Mouse (Mus musculus) central nervous system, embryonic 11.5 days (tissue): ENCODE results near the gene Spa17. TPM values are rescaled to one million over a fixed set of nuclear protein-coding genes. Genes with fewer than 3 reads are reported as not detected.

Experiments used
- polyA plus RNA-seq: library from polyadenylated mRNA; depleted of rRNA; stranded (reverse); fragments of >200 nt; gene quantifications from 2 replicates; pipeline ENCODE4 v1.2.3, GENCODE M21; 2012; rRNA removed

Gene Spa17
- polyA plus RNA-seq, result 9.5 and 32.0 TPM in 2 replicates

DNA sequence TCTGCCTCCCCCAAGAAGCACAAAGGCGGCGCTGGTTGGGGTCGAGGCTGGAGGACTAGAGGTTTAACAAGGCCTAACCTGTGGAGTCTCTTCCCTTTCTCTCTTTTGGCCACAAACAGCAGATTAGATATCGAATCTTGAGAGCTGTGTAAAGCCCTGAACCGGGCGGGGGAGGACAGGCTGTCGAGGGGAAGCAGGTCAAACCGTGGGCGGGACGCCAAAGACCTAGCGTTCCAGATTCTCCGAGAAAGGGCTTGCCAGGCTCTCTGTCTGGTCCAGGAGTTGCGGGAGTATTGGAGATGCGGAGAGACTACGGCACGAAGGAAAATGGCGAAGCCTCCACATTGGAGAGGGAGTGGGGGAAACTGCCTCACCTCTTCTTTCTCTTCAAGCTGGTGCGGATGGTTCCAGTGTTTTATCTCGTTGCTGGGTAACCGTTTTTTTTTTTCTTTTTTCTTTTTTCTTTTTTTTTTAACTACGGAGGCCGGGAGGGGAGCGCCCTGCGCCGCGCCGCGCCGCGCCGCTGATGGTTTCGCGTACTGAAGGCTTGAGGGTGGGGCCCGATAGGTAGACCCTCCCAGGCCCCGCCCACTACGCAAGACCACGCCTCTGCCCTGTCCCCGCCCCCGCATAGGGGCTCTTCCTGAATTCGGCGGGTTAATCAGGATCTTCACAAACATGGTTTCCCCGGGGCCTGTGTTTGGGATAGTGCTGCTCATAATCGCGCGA lies at the start of gene Spa17:
Spa17 (minus strand) TSS at position 541 of the 729 bp plus-strand sequence.

DNA sequence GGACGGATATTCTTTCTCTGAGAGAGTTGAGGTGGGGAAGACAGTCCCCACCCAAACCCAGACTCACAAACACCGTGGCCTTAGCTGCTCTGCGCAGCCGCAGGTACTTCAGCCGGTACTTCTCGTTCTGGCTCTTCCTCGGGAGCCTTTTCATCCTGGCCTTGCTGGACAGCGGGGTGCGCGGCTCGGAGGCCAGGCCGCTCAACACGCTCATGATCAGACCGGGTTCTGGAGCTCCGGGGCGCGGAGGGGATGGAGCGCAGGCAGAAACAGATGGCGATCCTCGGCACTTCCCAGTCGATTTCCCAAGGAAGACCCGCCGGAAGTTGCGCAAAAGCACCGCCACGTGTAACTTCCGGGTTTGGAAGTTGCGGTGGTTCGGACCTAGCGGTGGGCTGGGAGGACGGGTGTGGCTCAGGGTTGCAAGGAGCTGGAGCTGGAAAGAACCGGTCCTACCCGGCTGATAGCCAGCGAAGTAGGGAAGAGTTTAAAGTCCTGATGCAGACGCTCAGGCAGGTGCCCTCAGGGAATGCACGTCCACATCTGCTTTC lies 43.5 kb upstream of the Spa17 start, which contains the start of gene Tbrg1:
Tbrg1 (minus strand) TSS at position 382 of the 551 bp plus-strand sequence.

DNA sequence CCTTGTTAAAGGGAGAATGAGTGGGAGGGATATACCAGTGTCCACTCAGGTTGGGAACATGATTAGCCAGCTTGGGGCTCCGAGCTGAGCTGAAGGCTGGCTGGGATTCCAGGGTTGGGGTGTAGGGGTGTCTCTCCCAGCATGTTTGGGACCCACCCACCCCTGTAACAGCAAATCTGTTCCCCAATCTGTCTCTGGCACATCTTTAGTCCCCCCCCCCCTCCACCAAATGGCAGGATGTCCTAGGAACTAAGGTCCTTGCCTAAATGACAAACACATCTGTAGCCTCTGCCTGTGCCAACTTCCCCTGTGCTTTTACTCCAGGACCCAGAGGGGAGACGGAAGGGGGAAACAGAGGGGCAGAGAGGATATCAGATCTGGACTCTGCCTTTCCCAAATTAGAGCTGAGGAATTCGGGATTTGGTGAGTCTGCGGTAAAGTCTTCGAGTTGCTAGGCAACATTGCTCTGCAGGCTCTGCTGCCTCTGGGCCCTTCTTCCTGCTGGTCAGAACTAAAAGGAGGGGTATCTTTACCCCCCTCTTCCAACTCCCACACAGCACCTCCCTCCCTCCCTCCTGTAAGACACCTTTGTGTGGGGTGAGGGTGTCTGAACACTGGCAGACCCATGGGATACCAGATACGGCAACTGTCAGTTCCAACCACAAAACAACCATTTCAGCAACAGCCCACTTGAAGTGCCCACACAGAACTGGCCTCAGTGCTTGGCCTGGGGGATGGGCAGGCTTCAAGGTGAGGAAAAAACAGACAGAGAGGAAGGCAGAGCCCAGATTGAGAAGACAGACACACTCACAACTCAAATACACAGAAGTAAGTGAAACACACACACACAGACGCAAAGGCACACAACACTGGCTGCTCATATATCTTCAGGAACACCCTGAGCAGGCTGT lies 58.4 kb downstream of the Spa17 start, which contains the start of gene Siae:
Siae (plus strand) TSS at position 861 of the 911 bp plus-strand sequence.

Other genes with a start within 250 kb of the Spa17 start
- 0.04 and 0.07 TPM in 2 replicates for gene Hepacam, start 246.4 kb downstream of the Spa17 start, polyA plus RNA-seq
- gene Robo4, start 211.8 kb downstream of the Spa17 start, polyA plus RNA-seq, result 4.5 and 5.6 TPM in 2 replicates
- 97.5 and 99.1 TPM in 2 replicates for gene Robo3, start 180.5 kb downstream of the Spa17 start, polyA plus RNA-seq
- gene Msantd2, start 124.4 kb downstream of the Spa17 start, polyA plus RNA-seq, result 91.0 and 94.0 TPM in 2 replicates
- 22.3 and 22.6 TPM in 2 replicates for gene Esam, start 85.6 kb downstream of the Spa17 start, polyA plus RNA-seq
- 3.1 and 4.1 TPM in 2 replicates for gene Vsig2, start 74.5 kb downstream of the Spa17 start, polyA plus RNA-seq
- gene Nrgn, start 60.8 kb downstream of the Spa17 start, polyA plus RNA-seq, result 3.6 and 4.1 TPM in 2 replicates
- gene Siae, start 58.0 kb downstream of the Spa17 start, polyA plus RNA-seq, result 5.0 and 6.0 TPM in 2 replicates
- 61.0 and 73.8 TPM in 2 replicates for gene Tbrg1, start 43.6 kb upstream of the Spa17 start, polyA plus RNA-seq
- gene Panx3, start 55.5 kb upstream of the Spa17 start, polyA plus RNA-seq, result 0.11 and 0.31 TPM in 2 replicates
- gene Olfr160, start 102.5 kb upstream of the Spa17 start, polyA plus RNA-seq, result not detected in 2 replicates
- not detected in 2 replicates for gene Olfr874, start 131.4 kb upstream of the Spa17 start, polyA plus RNA-seq
- not detected in 2 replicates for gene Olfr875, start 158.1 kb upstream of the Spa17 start, polyA plus RNA-seq
- not detected in 2 replicates for gene Olfr876, start 189.3 kb upstream of the Spa17 start, polyA plus RNA-seq
- not detected in 2 replicates for gene Olfr877, start 240.5 kb upstream of the Spa17 start, polyA plus RNA-seq